Mouse (Mus musculus): ENCODE data around the gene Gabarapl2. TPM values are rescaled to one million over a fixed set of nuclear protein-coding genes. Genes with fewer than 3 reads are reported as not detected.

The Gabarapl2 gene
- polyA plus RNA-seq, 1 experiment, result 44.6 TPM

DNA sequence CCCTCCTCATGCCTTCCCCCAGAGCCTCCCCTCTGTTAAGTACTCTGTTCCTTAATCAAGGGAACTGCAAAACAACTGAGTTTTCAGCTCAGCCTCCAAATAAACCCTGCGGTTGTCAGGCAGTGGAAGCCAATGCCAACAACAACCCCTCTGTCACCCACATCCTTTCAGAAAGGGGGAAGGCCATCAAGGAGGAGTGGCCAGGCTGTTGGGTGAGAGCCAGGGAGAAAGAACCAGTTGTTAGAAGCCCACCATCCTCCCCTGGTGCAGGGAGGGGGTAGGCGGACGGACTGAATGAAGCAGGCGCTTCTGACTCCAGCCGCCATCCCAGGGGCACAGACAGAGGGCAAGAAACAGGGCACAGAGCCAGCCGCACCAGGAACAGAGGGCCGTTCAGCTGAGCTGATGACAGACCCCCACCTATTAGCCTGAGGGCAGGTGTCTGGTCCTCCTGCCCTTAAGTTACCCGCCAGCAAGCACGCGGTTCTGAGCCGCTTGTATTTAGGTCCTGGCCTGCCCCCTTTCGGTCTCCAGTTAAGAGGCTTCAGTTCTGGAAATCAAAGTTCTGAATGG, 27.6 kb upstream of the Gabarapl2 start:
- Histone ChIP-seq H3K36me3 (ENCODE audit: control insufficient read depth, insufficient read depth) (no peaks in the 10 kb centered on the region), H3K4me3 (ENCODE audit: insufficient read depth, poor library complexity, severe bottlenecking) (no peak overlapping the region)
- no peak for TF ChIP-seq FOSL1 (IDR thresholded peaks at IDR 0.05; ENCODE audit: insufficient read depth, low read length, poor library complexity, severe bottlenecking)
- no peak for TF ChIP-seq USF1 (IDR thresholded peaks at IDR 0.05; ENCODE audit: low read depth)
- no peak for TF ChIP-seq MYOG (IDR thresholded peaks at IDR 0.05; ENCODE audit: control insufficient read depth, extremely low read depth, insufficient read length)
- no peak for TF ChIP-seq CTCF (IDR thresholded peaks at IDR 0.05; ENCODE audit: control insufficient read depth, insufficient read depth, insufficient read length)
- no peak for TF ChIP-seq CEBPB (IDR thresholded peaks at IDR 0.05; ENCODE audit: low read depth)
- TF ChIP-seq MAX (IDR thresholded peaks at IDR 0.05), result no peak
- TF ChIP-seq MYOD1 (IDR thresholded peaks at IDR 0.05; ENCODE audit: control insufficient read depth, insufficient read length, low read depth), result no peak

DNA sequence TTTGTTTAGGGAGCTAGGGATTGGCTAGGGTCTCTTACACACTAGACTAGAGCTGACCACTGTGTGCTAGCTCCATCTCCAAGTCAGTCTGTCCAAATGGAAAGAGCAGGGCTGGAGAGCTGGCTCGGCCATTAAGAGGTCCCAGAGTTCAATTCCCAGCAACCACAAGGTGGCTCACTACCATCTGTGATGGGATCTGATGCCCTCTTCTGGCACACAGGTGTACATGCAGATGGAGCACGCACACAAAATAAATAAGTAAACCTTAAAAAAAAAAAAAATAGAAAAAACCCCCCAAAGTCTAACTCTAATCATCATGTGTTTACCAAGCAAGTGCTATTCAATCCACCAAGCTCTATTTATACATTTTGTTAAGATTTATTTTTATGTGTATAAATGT, 20.8 kb upstream of the Gabarapl2 start:
- Histone ChIP-seq H3K27me3 (ENCODE audit: control insufficient read depth, insufficient read depth, insufficient read length) (no peaks in the 10 kb centered on the region), H3ac (ENCODE audit: control insufficient read depth, insufficient read length, low read depth) (no peak overlapping the region), H3K4me3 (ENCODE audit: insufficient read depth, poor library complexity, severe bottlenecking) (no peak overlapping the region), H3K79me3 (ENCODE audit: low read depth) (no peaks in the 10 kb centered on the region), H3K36me3 (ENCODE audit: control insufficient read depth, insufficient read depth) (no peaks in the 10 kb centered on the region), H3K79me2 (ENCODE audit: control insufficient read depth, insufficient read depth) (no peaks in the 10 kb centered on the region)
- TF ChIP-seq MAX (IDR thresholded peaks at IDR 0.05), result no peak
- TF ChIP-seq MYOD1 (IDR thresholded peaks at IDR 0.05; ENCODE audit: control insufficient read depth, insufficient read length, low read depth), result no peak
- no peak for TF ChIP-seq CTCF (IDR thresholded peaks at IDR 0.05; ENCODE audit: control insufficient read depth, insufficient read depth, insufficient read length)
- TF ChIP-seq CEBPB (IDR thresholded peaks at IDR 0.05; ENCODE audit: low read depth), result no peak
- TF ChIP-seq USF1 (IDR thresholded peaks at IDR 0.05; ENCODE audit: low read depth), result no peak
- no peak for TF ChIP-seq MYOG (IDR thresholded peaks at IDR 0.05; ENCODE audit: control insufficient read depth, extremely low read depth, insufficient read length)
- TF ChIP-seq FOSL1 (IDR thresholded peaks at IDR 0.05; ENCODE audit: insufficient read depth, low read length, poor library complexity, severe bottlenecking), result no peak

More for the DNA sequence above, 27.6 kb upstream of the Gabarapl2 start:
- H3K79me3 ChIP-seq (ENCODE audit: low read depth), result no peaks in the 10 kb centered on the region
- H3ac ChIP-seq (ENCODE audit: control insufficient read depth, insufficient read length, low read depth), result no peak overlapping the region
- H3K79me2 ChIP-seq (ENCODE audit: control insufficient read depth, insufficient read depth), result no peaks in the 10 kb centered on the region
- H3K27me3 ChIP-seq (ENCODE audit: control insufficient read depth, insufficient read depth, insufficient read length), result no peaks in the 10 kb centered on the region

DNA sequence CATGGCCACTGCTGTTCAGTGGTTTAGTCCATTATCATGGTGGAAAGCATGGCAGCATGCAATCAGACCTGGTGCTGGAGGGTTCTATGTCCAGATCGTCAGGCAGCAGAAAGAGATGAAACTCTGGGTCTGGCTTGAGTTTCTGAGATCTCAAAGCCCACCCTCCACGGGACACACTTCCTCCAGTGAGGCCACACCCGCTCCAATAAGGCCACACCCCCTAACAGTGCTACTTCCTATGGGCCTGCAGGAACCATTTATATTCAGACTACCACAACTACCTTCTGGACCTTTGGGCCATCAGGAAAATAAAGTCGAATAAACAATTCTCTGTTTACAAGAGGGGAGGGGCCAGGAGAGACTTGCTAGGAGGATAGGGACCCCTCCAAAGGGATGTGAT, 19.5 kb upstream of the Gabarapl2 start:
- H3K79me2 ChIP-seq (ENCODE audit: control insufficient read depth, insufficient read depth), result no peaks in the 10 kb centered on the region
- no peak for TF ChIP-seq USF1 (IDR thresholded peaks at IDR 0.05; ENCODE audit: low read depth)
- no peak for TF ChIP-seq CTCF (IDR thresholded peaks at IDR 0.05; ENCODE audit: control insufficient read depth, insufficient read depth, insufficient read length)
- TF ChIP-seq MYOG (IDR thresholded peaks at IDR 0.05; ENCODE audit: control insufficient read depth, extremely low read depth, insufficient read length), result no peak
- TF ChIP-seq MAX (IDR thresholded peaks at IDR 0.05), result no peak
- no peak for TF ChIP-seq CEBPB (IDR thresholded peaks at IDR 0.05; ENCODE audit: low read depth)
- no peak for TF ChIP-seq FOSL1 (IDR thresholded peaks at IDR 0.05; ENCODE audit: insufficient read depth, low read length, poor library complexity, severe bottlenecking)
- no peak for TF ChIP-seq MYOD1 (IDR thresholded peaks at IDR 0.05; ENCODE audit: control insufficient read depth, insufficient read length, low read depth)
- H3K27me3 ChIP-seq (ENCODE audit: control insufficient read depth, insufficient read depth, insufficient read length), result no peaks in the 10 kb centered on the region
- no peaks in the 10 kb centered on the region for H3K79me3 ChIP-seq (ENCODE audit: low read depth)
- no peak overlapping the region for H3ac ChIP-seq (ENCODE audit: control insufficient read depth, insufficient read length, low read depth)
- no peak overlapping the region for H3K4me3 ChIP-seq (ENCODE audit: insufficient read depth, poor library complexity, severe bottlenecking)
- H3K36me3 ChIP-seq (ENCODE audit: control insufficient read depth, insufficient read depth), result no peaks in the 10 kb centered on the region

DNA sequence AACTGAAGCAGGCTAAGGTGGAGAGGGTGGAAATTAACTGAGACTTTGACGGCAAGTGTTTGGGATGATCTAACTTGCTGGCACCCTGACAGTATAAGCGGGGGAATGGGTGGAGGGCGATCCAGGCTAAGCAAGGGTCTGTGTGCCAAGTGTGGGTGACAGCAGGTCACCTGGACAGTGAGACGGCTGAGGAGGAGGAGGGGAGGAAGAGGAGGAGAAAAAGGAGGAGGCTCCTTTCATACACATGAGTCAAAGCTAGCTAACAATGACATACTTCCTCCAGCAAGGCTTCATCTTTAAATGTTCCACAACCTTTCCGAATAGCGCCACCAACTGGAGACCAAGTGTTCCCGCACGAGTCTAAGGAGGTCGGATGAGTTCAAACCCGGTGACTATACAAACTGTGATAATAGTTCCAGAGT, 17.1 kb upstream of the Gabarapl2 start:
- Histone ChIP-seq H3ac (ENCODE audit: control insufficient read depth, insufficient read length, low read depth) (no peak overlapping the region), H3K4me3 (ENCODE audit: insufficient read depth, poor library complexity, severe bottlenecking) (no peak overlapping the region), H3K79me3 (ENCODE audit: low read depth) (no peaks in the 10 kb centered on the region), H3K27me3 (ENCODE audit: control insufficient read depth, insufficient read depth, insufficient read length) (no peaks in the 10 kb centered on the region), H3K79me2 (ENCODE audit: control insufficient read depth, insufficient read depth) (no peaks in the 10 kb centered on the region), H3K36me3 (ENCODE audit: control insufficient read depth, insufficient read depth) (no peaks in the 10 kb centered on the region)
- no peak for TF ChIP-seq MYOD1 (IDR thresholded peaks at IDR 0.05; ENCODE audit: control insufficient read depth, insufficient read length, low read depth)
- peak; percentile 32 for TF ChIP-seq CTCF (IDR thresholded peaks at IDR 0.05; ENCODE audit: control insufficient read depth, insufficient read depth, insufficient read length)

DNA sequence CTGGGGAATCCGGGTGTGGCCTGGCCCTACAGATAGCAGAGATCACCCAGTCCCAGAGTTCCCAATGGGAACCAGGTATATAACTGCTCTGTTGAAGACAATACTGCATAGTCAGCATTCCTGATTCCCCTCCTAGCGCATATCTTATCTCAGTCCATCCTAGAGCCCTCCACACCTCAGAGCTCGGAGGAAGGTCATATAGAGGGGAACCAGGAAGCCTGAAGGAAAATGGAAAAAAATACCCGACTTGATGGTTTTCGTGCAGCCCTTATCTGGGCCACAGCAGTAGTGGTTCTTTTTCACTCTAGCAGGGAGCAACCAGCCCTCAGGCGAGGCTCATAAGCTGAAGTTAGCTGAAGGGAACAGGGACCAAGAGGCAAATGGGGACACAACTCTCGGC, 15.5 kb upstream of the Gabarapl2 start:
- Histone ChIP-seq H3K36me3 (ENCODE audit: control insufficient read depth, insufficient read depth) (no peaks in the 10 kb centered on the region), H3K79me2 (ENCODE audit: control insufficient read depth, insufficient read depth) (no peaks in the 10 kb centered on the region), H3ac (ENCODE audit: control insufficient read depth, insufficient read length, low read depth) (no peak overlapping the region), H3K4me3 (ENCODE audit: insufficient read depth, poor library complexity, severe bottlenecking) (no peak overlapping the region), H3K79me3 (ENCODE audit: low read depth) (no peaks in the 10 kb centered on the region), H3K27me3 (ENCODE audit: control insufficient read depth, insufficient read depth, insufficient read length) (no peaks in the 10 kb centered on the region)
- TF ChIP-seq USF1 (IDR thresholded peaks at IDR 0.05; ENCODE audit: low read depth), result no peak
- no peak for TF ChIP-seq MYOG (IDR thresholded peaks at IDR 0.05; ENCODE audit: control insufficient read depth, extremely low read depth, insufficient read length)
- no peak for TF ChIP-seq CEBPB (IDR thresholded peaks at IDR 0.05; ENCODE audit: low read depth)
- no peak for TF ChIP-seq CTCF (IDR thresholded peaks at IDR 0.05; ENCODE audit: control insufficient read depth, insufficient read depth, insufficient read length)
- no peak for TF ChIP-seq MAX (IDR thresholded peaks at IDR 0.05)
- no peak for TF ChIP-seq MYOD1 (IDR thresholded peaks at IDR 0.05; ENCODE audit: control insufficient read depth, insufficient read length, low read depth)
- no peak for TF ChIP-seq FOSL1 (IDR thresholded peaks at IDR 0.05; ENCODE audit: insufficient read depth, low read length, poor library complexity, severe bottlenecking)
